Mouse (Mus musculus): ENCODE results near the gene Vmn1r217.
"Not testable (repeated sequence)": the region's sequence is repeated elsewhere in the genome, so short reads cannot be mapped to it uniquely, and the experiment has no call there.

Gene Vmn1r217

DNA sequence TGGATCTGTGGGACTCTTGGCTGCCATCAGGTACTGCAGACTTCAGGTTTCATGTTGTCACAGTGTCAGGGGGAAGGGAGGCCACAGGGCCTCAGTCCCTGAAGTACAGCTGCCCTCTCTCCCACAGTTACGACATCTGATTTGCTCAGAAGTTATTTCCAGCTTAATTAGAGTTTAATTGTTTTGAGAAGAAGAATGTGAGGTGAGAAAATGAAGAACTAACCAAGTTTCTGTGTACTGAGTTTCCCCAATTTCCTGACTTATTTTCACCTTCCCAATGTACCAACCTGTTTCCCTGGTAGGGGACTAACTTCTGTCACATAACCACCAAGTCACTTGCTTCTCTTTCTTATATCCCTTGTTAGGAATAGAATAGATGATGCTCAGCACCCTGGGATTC is at the start of gene Vmn1r217:
Vmn1r217 (minus strand) TSS at position 101 of the 400 bp plus-strand sequence.
- not testable (repeated sequence) for H3K36me3 ChIP-seq (ENCODE audit: control insufficient read depth, insufficient read depth, low read length, poor library complexity, severe bottlenecking); DNase-seq (ENCODE audit: low read depth, low spot score); H3K27me3 ChIP-seq (ENCODE audit: control insufficient read depth, insufficient read depth, low read length, poor library complexity, severe bottlenecking)

DNA sequence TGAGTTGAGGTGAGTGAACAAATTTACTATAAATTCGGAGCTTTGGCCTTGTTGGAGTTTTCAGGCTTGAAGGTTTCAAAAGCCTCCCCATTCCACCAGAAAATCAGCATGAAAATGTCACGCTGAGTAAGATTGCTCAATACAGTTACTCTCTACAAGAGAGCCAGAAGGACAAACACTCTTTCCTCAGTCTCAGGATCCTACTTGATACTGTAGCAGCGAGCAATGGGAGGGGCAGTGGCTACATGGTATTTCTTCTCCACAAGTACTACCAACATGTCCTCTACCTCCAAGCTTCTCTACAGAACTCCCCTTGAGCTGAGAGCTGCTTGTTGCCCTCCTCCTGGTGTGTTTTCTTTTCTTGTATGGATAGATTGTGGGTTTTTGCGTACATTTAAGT is 48.4 kb upstream of the Vmn1r217 start:
- not testable (repeated sequence) for H3K36me3 ChIP-seq (ENCODE audit: control insufficient read depth, insufficient read depth, low read length, poor library complexity, severe bottlenecking); DNase-seq (ENCODE audit: low read depth, low spot score); H3K27me3 ChIP-seq (ENCODE audit: control insufficient read depth, insufficient read depth, low read length, poor library complexity, severe bottlenecking)

DNA sequence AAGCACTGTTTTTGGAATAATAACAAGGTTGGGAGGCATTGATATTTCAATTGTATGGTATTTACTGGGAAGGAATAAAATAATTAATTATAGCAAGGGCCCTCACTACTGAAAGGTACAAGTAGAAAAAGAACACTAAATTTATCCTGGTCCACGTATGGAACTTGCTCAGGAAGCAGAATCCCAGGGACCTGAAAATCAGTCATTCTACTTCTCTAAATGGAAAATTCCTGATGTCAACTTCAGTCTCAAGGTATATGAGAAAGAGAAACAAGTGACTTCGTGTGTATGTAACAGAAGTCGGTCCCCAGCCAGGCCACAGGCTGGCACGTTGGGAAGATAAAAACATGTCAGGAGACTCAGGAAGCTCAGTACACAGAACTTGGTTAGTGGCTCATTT is 41.0 kb upstream of the Vmn1r217 start, which contains the start of gene Vmn1r219:
Vmn1r219 (plus strand) TSS at position 301 of the 400 bp plus-strand sequence.
- no peak for DNase-seq (ENCODE audit: low read depth, low spot score)
- no peaks in the 10 kb centered on the region for H3K27me3 ChIP-seq (ENCODE audit: control insufficient read depth, insufficient read depth, low read length, poor library complexity, severe bottlenecking)
- no peaks in the 10 kb centered on the region for H3K36me3 ChIP-seq (ENCODE audit: control insufficient read depth, insufficient read depth, low read length, poor library complexity, severe bottlenecking)

DNA sequence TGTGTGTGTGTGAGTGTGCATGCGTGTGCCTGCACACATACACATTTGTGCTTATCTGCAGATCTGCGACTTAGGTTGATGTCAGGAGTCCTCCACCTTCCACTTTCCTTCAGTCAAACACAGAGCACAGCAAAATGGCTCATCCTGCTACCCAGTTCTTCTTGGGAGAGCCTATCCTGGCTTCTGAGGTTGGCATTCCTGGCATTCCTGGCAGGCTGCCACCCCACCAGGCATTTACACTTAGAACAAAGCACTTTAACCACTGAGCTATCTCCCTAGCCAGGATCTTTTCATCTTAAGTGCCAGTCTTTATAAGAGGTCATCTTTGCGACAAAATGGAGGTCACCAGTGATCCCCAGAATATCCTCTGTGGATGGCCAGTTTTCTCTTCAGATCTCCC is 39.8 kb upstream of the Vmn1r217 start:
- no peak for DNase-seq (ENCODE audit: low read depth, low spot score)
- Histone ChIP-seq H3K27me3 (ENCODE audit: control insufficient read depth, insufficient read depth, low read length, poor library complexity, severe bottlenecking) (no peaks in the 10 kb centered on the region), H3K36me3 (ENCODE audit: control insufficient read depth, insufficient read depth, low read length, poor library complexity, severe bottlenecking) (no peaks in the 10 kb centered on the region)

DNA sequence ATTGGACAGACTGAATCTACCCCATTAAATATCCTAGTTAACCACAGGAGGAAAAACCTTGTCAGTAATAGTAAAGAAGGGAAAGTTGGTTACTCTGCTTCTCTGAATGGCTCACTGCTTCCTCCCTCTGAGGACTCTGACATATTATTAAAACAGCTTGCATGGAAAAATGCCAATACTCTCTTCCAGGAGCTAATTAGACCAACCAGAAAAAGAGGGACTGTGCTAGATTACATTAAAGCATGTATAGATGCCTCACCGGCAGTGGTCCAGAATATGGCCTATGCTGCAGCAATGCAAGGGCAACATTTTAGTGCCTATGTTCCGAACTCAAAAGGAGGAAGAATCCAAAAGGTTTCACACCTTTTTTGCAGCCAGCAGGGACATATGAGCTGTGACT is 20.9 kb upstream of the Vmn1r217 start:
- H3K36me3 ChIP-seq (ENCODE audit: control insufficient read depth, insufficient read depth, low read length, poor library complexity, severe bottlenecking) = no peaks in the 10 kb centered on the region
- no peak for DNase-seq (ENCODE audit: low read depth, low spot score)
- no peaks in the 10 kb centered on the region for H3K27me3 ChIP-seq (ENCODE audit: control insufficient read depth, insufficient read depth, low read length, poor library complexity, severe bottlenecking)

DNA sequence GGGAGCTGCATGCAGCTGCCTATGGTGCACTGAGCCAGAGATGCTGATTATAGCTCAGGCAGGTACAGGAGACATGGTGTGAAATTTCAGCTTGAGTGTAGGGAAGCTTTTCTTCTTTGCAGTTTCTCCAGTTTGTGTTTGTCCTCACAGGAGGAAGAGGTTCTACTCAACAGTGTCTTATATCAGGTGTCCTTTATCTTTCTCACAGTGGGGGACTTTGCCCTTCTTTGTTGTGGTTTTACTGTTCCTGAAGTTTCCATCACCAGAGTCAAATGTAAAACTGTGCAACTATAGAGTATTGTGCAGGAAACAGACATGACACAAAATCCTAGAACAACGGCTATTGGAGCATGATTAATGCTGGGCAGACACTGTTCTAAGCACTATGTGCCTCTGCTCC is 15.5 kb upstream of the Vmn1r217 start:
- H3K36me3 ChIP-seq (ENCODE audit: control insufficient read depth, insufficient read depth, low read length, poor library complexity, severe bottlenecking) = no peaks in the 10 kb centered on the region
- no peak for DNase-seq (ENCODE audit: low read depth, low spot score)
- no peaks in the 10 kb centered on the region for H3K27me3 ChIP-seq (ENCODE audit: control insufficient read depth, insufficient read depth, low read length, poor library complexity, severe bottlenecking)

DNA sequence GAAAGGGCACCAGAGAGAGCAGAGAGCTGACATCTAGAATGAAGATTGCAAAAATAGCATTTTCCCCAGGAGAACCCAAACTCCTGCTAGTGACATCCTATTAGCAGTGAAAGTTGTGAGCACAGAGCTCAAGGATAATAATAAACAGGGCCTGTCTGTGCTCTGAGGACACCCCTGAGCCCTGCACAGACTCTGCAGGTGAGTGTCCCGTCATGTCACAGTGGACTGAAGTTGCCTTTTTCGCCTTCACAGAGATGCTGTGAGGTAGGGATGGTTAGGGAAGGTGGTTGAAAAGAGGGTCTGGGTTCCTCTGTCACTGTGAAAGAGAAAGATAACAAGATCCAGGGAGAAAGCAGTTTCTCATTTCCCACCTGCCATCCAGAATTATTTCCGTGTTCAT is 15.1 kb upstream of the Vmn1r217 start, which contains the start of gene Vmn1r218:
Vmn1r218 (plus strand) TSS at position 57 of the 400 bp plus-strand sequence.
- no peak for DNase-seq (ENCODE audit: low read depth, low spot score)
- Histone ChIP-seq H3K27me3 (ENCODE audit: control insufficient read depth, insufficient read depth, low read length, poor library complexity, severe bottlenecking) (no peaks in the 10 kb centered on the region), H3K36me3 (ENCODE audit: control insufficient read depth, insufficient read depth, low read length, poor library complexity, severe bottlenecking) (no peaks in the 10 kb centered on the region)

DNA sequence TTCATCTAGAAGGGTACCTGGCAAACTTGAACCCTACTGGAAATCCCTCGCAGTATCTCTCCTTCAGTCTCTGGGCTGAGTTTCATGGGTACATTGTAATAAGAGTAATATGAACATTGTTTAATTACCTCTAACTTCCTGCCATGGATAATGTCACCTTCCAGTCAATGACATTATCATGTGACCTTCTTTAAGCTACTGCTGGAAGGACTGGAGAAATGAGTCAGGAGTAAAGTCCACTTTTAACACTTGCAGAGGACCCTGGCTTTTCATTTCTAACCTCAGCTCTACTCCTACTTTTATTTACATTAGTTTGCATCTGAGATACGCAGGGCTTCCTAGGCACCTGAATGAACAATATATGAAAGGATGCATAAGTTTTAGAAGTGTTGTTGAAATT is 2.6 kb upstream of the Vmn1r217 start:
- Histone ChIP-seq H3K36me3 (ENCODE audit: control insufficient read depth, insufficient read depth, low read length, poor library complexity, severe bottlenecking) (no peaks in the 10 kb centered on the region), H3K27me3 (ENCODE audit: control insufficient read depth, insufficient read depth, low read length, poor library complexity, severe bottlenecking) (no peaks in the 10 kb centered on the region)
- no peak for DNase-seq (ENCODE audit: low read depth, low spot score)

DNA sequence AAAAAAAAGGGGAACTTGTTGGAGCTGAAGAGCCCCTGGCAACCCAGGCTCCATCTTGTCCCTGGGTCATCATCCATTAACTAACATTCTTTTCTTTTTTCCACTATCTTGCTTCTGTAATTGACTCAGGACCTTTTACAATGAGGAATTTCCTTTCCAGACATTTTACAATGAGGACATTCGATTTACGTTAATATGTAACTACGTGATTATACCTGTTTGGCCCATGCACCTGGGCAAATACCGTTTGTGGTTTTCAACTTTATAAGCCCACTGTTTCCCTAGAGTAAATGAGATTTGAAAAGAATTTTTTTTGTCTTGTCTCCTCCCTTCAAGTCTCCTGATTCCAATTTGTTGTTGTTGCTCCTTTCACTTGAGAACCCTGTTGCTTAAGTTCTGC is 23.6 kb downstream of the Vmn1r217 start:
- no peaks in the 10 kb centered on the region for H3K36me3 ChIP-seq (ENCODE audit: control insufficient read depth, insufficient read depth, low read length, poor library complexity, severe bottlenecking)
- no peak for DNase-seq (ENCODE audit: low read depth, low spot score)
- no peaks in the 10 kb centered on the region for H3K27me3 ChIP-seq (ENCODE audit: control insufficient read depth, insufficient read depth, low read length, poor library complexity, severe bottlenecking)

DNA sequence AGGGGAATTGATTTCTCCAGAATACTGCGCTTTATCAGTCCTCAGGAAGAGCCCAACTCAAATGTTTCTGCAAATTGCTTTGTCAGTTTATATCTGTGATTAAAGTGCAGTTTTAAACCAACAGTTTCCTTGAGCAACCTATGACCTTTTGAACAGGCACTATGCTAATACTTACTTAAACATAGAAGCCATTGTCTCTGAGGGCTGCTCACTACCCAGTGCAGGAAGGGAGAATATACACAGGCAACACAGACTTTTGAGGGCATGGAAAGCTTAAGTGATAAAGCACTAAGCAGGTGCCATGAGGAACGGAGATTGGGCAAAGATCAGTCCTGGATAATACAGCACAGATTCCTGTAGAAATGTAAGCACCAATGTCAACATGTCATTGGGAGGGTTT is 48.7 kb downstream of the Vmn1r217 start:
- Histone ChIP-seq H3K27me3 (ENCODE audit: control insufficient read depth, insufficient read depth, low read length, poor library complexity, severe bottlenecking) (no peaks in the 10 kb centered on the region), H3K36me3 (ENCODE audit: control insufficient read depth, insufficient read depth, low read length, poor library complexity, severe bottlenecking) (no peaks in the 10 kb centered on the region)
- DNase-seq (ENCODE audit: low read depth, low spot score) = no peak

DNA sequence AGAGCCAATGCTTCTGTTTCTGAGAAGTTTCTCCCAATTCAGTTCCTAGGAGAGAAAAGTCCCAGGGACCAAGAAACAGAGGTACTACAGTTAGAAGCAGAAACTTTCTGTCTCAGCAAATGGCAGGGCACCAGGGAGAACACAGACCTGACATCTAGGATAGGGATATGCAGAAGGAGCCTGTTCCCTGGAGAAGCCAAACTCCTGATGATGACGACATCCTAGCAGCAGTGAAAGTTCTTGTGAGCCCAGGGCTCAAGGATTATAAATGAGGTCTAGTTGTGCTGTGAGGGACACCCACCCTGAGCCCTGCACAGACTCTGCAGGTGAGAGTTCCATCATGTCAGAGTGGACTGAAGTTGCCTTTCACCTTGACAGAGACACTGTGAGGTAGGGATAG is 50.3 kb downstream of the Vmn1r217 start, which contains the start of gene Vmn1r215:
Vmn1r215 (plus strand) TSS at position 301 of the 400 bp plus-strand sequence.
- Histone ChIP-seq H3K36me3 (ENCODE audit: control insufficient read depth, insufficient read depth, low read length, poor library complexity, severe bottlenecking) (no peaks in the 10 kb centered on the region), H3K27me3 (ENCODE audit: control insufficient read depth, insufficient read depth, low read length, poor library complexity, severe bottlenecking) (no peaks in the 10 kb centered on the region)
- no peak for DNase-seq (ENCODE audit: low read depth, low spot score)

DNA sequence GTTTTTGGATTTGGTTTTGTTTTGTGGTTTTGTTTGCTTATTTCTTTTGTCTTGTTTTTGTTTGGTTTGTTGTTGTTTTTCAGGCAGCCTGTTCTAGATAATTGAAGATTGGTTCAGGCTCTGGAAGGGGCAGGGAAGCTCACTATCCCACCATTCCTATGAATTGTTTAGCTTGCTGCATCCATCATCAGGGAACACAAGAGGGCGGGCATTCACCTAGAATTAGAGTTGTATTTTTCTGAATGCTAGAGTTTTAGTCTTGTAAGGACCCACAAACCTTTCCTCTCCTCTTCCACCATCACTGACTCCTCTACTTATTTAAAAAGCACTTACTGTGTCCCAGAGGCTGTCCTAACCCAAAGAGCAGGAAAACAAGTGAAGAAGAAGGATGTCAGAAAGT is 60.2 kb downstream of the Vmn1r217 start:
- no peaks in the 10 kb centered on the region for H3K36me3 ChIP-seq (ENCODE audit: control insufficient read depth, insufficient read depth, low read length, poor library complexity, severe bottlenecking)
- H3K27me3 ChIP-seq (ENCODE audit: control insufficient read depth, insufficient read depth, low read length, poor library complexity, severe bottlenecking) = no peaks in the 10 kb centered on the region
- no peak for DNase-seq (ENCODE audit: low read depth, low spot score)
